Mouse (Mus musculus) left cerebral cortex, adult 18-20 months (tissue): ENCODE results near the gene Ifna15. TPM values are rescaled to one million over a fixed set of nuclear protein-coding genes. Genes with fewer than 3 reads are reported as not detected.

Source experiments
- DNase-seq, 2 experiments: peaks; one replicate each; pipeline ENCODE4 v3.0.0; 2021 to 2022; ENCODE audit warnings: low spot score in 2 of 2, mixed read lengths in 1 of 2
- total RNA-seq, 2 experiments: library from RNA; stranded (reverse); gene quantifications; 2 replicates each; pipeline ENCODE4 v1.2.3; 2021

Gene Ifna15
- total RNA-seq, 2 experiments from 2014 or later = not detected

- peak; percentile 26 to 34 for DNase-seq
Observed at GRCm38 (mm10) chr4:88514403-88514802, 43.6 kb downstream of the Ifna15 start.

- no peak for DNase-seq
Observed at GRCm38 (mm10) chr4:88513743-88514142, 44.3 kb downstream of the Ifna15 start.

Other genes with a start within 250 kb of the Ifna15 start
- gene Hacd4, start 119.3 kb downstream of the Ifna15 start, total RNA-seq = 1 to 10 TPM; 1.5 to 2.0 TPM
- not detected for gene Ifnb1, start 35.5 kb downstream of the Ifna15 start, total RNA-seq
- gene Ifna14, start 13.6 kb upstream of the Ifna15 start, total RNA-seq = not detected
- not detected for gene Ifna9, start 34.1 kb upstream of the Ifna15 start, total RNA-seq
- gene Ifna12, start 45.1 kb upstream of the Ifna15 start, total RNA-seq = not detected
- not detected for gene C87499, start 76.2 kb upstream of the Ifna15 start, total RNA-seq
- gene Ifna13, start 86.2 kb upstream of the Ifna15 start, total RNA-seq = not detected
- gene Ifna16, start 118.7 kb upstream of the Ifna15 start, total RNA-seq = not detected
- gene Ifna2, start 125.7 kb upstream of the Ifna15 start, total RNA-seq = not detected
- gene Ifnab, start 133.1 kb upstream of the Ifna15 start, total RNA-seq = not detected
- under 1 TPM; 0.49 to 0.89 TPM for gene Gm26566, start 163.6 kb upstream of the Ifna15 start, total RNA-seq
- gene Klhl9, start 164.2 kb upstream of the Ifna15 start, total RNA-seq = 100 to 1,000 TPM; 100 to 103 TPM
- not detected for gene Gm13271, start 196.6 kb upstream of the Ifna15 start, total RNA-seq
- not detected for gene Gm13283, start 201.9 kb upstream of the Ifna15 start, total RNA-seq
- not detected for gene Gm13290, start 215.6 kb upstream of the Ifna15 start, total RNA-seq
- not detected for gene Gm13289, start 218.7 kb upstream of the Ifna15 start, total RNA-seq
- gene Gm13272, start 221.6 kb upstream of the Ifna15 start, total RNA-seq = not detected
- gene Ifnz, start 223.9 kb upstream of the Ifna15 start, total RNA-seq = not detected
- gene Gm13276, start 227.5 kb upstream of the Ifna15 start, total RNA-seq = not detected
- gene Gm13277, start 230.4 kb upstream of the Ifna15 start, total RNA-seq = not detected
- gene Gm13278, start 233.3 kb upstream of the Ifna15 start, total RNA-seq = not detected
- gene Gm13275, start 236.2 kb upstream of the Ifna15 start, total RNA-seq = not detected
- not detected for gene Gm13279, start 239.2 kb upstream of the Ifna15 start, total RNA-seq
- gene Gm13285, start 241.4 kb upstream of the Ifna15 start, total RNA-seq = not detected
- gene Gm13287, start 245.0 kb upstream of the Ifna15 start, total RNA-seq = not detected
- gene Gm13288, start 247.3 kb upstream of the Ifna15 start, total RNA-seq = not detected